Mouse (Mus musculus) erythroblast, embryonic 14.5 days (primary cell): ENCODE measurements around the gene Nfatc2ip. TPM values are rescaled to one million over a fixed set of nuclear protein-coding genes. Genes with fewer than 3 reads are reported as not detected.

Source experiments
- H3K27me3 ChIP-seq: 2 replicates; pipeline ENCODE4 v1.6.1; 2012; ENCODE audit warnings: inconsistent platforms; ENCODE audit not compliant: control insufficient read depth
- H3K36me3 ChIP-seq: 2 replicates; pipeline ENCODE4 v1.6.1; 2012; ENCODE audit warnings: mild to moderate bottlenecking, inconsistent platforms; ENCODE audit not compliant: control insufficient read depth
- H3K4me1 ChIP-seq: 2 replicates; pipeline ENCODE4 v1.6.1; 2012; ENCODE audit warnings: inconsistent platforms; ENCODE audit not compliant: control insufficient read depth
- H3K4me3 ChIP-seq: replicated peaks from 2 replicates; pipeline ENCODE3; 2012; ENCODE audit warnings: moderate library complexity, mild to moderate bottlenecking, inconsistent platforms
- H3K9me3 ChIP-seq: 2 replicates; pipeline ENCODE4 v1.6.1; 2012; ENCODE audit warnings: low read length, inconsistent platforms, mixed read lengths; ENCODE audit not compliant: control insufficient read depth
- GATA1 ChIP-seq: IDR thresholded peaks from 2 replicates; pipeline ENCODE4 v1.6.1; 2012; ENCODE audit warnings: low read length, inconsistent platforms, mixed read lengths
- TAL1 ChIP-seq: IDR thresholded peaks from 3 replicates; pipeline ENCODE4 v1.6.1; 2012; ENCODE audit warnings: low read length, inconsistent platforms, mixed read lengths
- polyA plus RNA-seq: library from polyadenylated mRNA; stranded (reverse); fragments of >175 nt; gene quantifications from 2 replicates; pipeline ENCODE4 v1.2.3, GENCODE M21; 2012

Nfatc2ip gene
- polyA plus RNA-seq, 1 experiment, result 0.39 TPM

DNA sequence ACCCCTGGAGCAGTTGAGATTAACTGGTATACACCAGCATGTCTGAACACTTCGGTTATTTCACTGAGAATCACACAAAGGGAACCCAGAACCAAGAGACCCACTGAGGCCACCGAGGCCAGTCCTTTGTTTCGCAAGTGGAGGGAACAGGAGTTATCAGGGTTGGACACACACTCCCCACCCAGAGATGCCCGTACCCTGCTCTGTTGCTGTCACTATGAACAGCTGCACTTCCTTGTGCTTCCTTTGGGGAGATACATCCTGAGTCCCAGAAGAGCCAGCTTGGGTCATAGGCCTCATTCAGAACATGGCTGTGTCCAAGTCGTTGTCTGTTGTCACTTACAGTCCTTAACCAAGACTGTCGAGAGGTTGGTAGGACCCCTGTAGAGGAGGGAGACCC lies 33.5 kb downstream of the Nfatc2ip start:
- H3K4me1 ChIP-seq, result peaks cover 20% of the 10 kb centered on the region

DNA sequence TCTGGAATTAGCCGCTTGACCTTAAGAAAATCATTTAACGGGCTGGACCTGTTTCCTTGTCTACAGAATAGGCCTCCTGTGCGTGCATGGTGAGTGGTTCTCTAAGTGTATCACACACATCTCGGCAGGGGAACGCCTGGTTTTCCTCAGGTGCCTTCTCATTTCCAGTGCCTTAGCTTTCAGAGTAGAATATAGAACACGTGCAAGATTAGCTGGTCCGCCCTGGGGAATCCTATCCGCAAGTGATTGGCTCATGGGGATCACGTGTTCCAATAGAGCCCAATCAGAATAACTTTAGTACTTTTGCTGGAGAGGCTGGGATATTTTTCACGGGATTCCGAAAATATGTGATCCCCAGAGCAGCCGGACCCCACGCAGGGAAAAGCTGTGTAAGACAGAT lies 37.5 kb downstream of the Nfatc2ip start:
- no peak overlapping the region for H3K4me3 ChIP-seq
- H3K27me3 ChIP-seq, result no peaks in the 10 kb centered on the region
- peaks cover 58% of the 10 kb centered on the region for H3K4me1 ChIP-seq
- TF ChIP-seq TAL1 (no peak), GATA1 (no peak)
- H3K9me3 ChIP-seq, result no peaks in the 10 kb centered on the region
- no peaks in the 10 kb centered on the region; the same call in 1 of the 2 replicates for H3K36me3 ChIP-seq

More for the DNA sequence above, 33.5 kb downstream of the Nfatc2ip start:
- Histone ChIP-seq H3K4me3 (no peak overlapping the region), H3K9me3 (no peaks in the 10 kb centered on the region), H3K27me3 (no peaks in the 10 kb centered on the region), H3K36me3 (peaks cover 5% of the 10 kb centered on the region)
- TF ChIP-seq GATA1, result no peak
- no peak for TF ChIP-seq TAL1

DNA sequence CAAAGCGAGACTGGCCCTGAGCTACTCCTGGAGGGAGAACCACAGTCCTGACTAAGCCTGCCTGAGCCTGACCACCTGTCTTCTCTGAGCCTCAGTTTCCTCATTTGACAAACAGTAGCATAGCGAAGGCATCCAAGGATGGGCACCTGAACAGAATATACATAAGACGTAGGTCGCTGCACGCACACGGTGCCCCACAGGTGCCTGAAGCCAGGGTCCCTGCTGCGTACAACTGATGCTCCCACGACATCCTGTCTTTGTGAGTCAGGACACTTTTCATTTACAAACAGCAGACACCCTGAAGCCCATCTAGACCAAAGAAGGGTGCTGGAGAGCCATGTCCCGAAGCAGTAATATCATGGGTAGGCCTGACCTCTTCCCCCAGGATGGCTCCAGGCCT lies 38.1 kb downstream of the Nfatc2ip start:
- Histone ChIP-seq H3K36me3 (no peaks in the 10 kb centered on the region), H3K4me1 (peaks cover 63% of the 10 kb centered on the region), H3K27me3 (no peaks in the 10 kb centered on the region), H3K9me3 (no peaks in the 10 kb centered on the region), H3K4me3 (no peak overlapping the region)
- no peak for TF ChIP-seq TAL1

DNA sequence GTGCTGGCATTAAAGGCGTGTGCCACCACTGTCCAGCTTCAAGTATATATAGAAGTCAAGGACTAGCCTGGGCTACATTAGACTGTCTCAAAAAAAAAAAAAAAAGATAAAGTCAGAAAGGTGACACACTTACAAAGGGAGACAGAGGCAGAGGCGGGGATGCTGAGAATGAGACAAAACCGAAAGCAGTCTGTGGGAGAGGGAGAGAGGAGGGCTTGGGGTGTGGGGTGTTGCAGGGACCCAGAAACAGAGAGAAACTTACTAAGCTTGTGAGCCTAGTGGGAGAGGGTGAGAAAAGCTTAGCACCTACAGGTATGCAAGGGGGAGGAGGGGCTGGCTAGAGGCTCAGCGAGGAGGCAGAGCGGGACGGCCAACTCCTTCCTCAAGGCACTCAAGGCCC lies 38.7 kb downstream of the Nfatc2ip start:
- TF ChIP-seq TAL1 (no peak), GATA1 (no peak)

DNA sequence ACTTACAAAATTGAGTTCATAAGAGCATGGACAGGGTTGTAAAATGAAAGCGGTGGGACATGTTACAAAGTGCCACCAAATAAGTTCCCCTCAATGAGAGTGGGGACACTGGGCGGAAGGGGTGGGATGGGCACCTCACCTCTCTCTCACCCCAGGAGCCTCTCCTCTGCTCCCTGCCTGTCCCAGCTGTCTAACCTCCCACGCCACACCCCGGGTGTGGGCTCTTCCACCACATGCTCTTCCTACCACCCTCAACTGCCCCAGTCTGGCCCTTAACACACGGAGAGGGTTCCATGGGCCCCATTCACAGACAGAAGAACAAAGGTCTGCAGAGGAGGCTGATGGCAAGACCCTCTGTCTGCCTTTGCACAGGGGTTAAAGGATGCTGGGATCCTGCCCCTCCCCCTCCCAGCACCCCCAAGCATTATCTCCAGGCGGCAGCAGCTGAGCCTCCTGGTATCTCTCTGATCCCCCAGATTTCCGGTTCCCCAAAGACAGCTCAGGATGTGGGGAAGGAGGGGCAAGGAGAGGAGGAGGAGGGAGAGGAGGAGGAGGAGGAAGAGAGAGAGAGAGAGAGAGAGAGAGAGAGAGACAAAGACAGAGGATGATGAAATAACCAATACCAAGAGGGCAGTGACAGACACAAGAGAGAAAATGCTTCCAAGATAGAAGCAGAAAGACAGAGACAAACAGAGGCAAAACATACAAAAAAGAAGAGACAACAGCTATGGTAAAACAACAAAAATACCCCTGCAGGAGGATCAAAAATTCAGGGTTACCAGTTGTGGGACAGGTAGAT lies 39.5 kb downstream of the Nfatc2ip start:
- no peaks in the 10 kb centered on the region for H3K36me3 ChIP-seq
- H3K4me3 ChIP-seq, result peak overlapping the region; percentile 36
- no peaks in the 10 kb centered on the region for H3K9me3 ChIP-seq
- H3K27me3 ChIP-seq, result no peaks in the 10 kb centered on the region
- TF ChIP-seq GATA1, result peak; percentile 24; the same call in 1 of the 2 replicates
- peak; percentile 29; the same call in 2 of the 3 replicates for TF ChIP-seq TAL1
- peaks cover 56% of the 10 kb centered on the region for H3K4me1 ChIP-seq

More for the DNA sequence above, 38.7 kb downstream of the Nfatc2ip start:
- H3K4me1 ChIP-seq, result peaks cover 60% of the 10 kb centered on the region
- H3K4me3 ChIP-seq, result no peak overlapping the region
- no peaks in the 10 kb centered on the region for H3K27me3 ChIP-seq
- H3K9me3 ChIP-seq, result no peaks in the 10 kb centered on the region
- no peaks in the 10 kb centered on the region for H3K36me3 ChIP-seq

DNA sequence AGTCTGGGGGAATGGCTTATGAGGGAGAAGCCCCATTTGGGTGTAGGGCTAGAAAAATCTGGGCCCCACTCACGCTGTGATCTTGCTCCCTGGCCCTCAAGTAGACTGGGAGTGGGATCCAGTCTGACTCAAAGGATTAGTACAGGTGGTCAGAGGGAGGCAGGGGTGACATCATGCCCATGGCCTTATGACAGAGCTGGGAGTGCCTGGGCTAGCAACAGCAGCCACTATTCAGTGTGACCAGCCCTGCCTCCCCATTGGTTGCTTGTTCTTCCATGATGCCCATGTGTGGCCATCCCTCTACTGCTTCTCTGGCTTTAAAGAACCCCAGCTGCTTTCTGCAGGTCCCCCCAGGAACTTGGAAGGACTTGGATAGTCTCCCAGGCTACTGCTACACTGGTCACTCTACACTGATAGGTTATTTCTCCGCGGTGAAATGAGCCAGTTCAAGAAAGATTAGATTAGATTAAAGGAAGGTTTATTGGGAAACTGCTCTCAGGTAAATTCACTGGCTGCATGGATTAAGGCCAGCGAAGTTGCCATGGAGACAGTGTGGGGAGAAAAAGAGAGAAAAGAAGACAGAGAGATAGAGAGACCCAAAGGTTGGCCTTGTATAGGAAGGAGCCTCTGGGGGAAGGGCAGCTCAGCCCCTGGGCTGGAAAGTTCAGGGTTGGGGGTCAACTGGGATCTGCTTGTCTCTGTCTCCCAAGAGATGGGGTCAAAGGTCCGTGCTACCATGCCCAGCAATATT lies 40.5 kb downstream of the Nfatc2ip start:
- Histone ChIP-seq H3K4me3 (no peak overlapping the region), H3K27me3 (no peaks in the 10 kb centered on the region), H3K4me1 (peaks cover 56% of the 10 kb centered on the region), H3K36me3 (no peaks in the 10 kb centered on the region), H3K9me3 (no peaks in the 10 kb centered on the region)
- no peak for TF ChIP-seq TAL1
- TF ChIP-seq GATA1, result no peak

DNA sequence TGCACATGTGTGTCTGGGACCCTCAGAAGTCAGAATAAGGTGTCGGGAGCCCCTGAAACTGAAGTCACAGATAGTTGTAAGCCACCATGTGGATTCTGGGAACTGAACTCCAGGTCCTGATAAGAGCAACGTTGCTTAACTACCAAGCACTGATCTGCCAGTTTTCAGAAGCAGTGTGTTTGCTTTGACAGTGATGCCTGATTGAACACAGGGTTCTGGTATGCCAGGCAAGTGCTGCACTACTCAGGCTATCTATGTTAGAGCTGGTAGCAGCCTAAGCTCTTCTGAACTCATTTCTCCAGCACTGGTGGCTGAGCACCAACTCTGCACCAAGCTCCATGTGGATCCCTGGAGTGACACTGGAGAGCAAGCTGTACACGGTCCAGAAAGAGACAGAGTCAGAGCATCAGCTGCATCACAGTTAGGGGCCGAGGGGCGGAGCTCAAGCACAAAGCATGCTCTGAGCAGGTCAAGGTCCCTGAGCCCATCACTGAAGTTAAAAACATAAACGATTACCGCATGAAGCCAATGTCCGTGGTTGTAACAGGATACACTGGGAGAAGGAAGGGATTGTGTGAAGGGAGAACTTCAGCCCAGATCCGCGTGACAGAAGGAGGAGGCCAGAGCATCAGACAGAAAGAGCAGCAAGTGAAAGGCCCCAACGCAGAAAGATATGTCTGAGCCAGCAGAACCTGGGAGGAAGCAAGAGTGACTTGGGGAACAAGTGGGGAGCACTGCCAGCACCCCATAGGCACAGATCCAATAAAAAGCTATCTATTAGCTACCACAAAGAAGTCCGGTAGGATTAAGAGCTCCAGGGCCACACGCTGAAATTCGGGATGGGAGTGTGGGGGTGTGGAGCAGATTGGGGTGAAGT lies 41.6 kb downstream of the Nfatc2ip start:
- H3K4me1 ChIP-seq, result peaks cover 56% of the 10 kb centered on the region
- TF ChIP-seq GATA1 (no peak), TAL1 (no peak)
- H3K27me3 ChIP-seq, result no peaks in the 10 kb centered on the region
- H3K36me3 ChIP-seq, result no peaks in the 10 kb centered on the region
- no peaks in the 10 kb centered on the region for H3K9me3 ChIP-seq
- no peak overlapping the region for H3K4me3 ChIP-seq

DNA sequence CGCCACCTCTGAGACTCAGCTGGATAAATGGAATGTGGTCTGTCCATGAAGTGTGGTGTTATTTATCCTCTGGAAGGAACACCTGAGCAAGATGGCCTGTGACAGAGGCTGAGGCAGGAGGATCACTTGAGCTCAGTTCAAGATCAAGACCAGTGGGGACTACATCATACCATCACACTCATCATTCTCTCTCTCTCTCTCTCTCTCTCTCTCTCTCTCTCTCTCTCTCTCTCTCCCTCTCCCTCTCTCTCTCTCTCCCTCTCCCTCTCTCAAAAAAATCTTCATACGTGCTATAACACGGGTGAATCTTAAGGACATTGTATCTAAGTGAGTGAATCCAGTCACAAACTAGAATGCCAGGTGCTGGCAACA lies 42.6 kb downstream of the Nfatc2ip start:
- no peaks in the 10 kb centered on the region for H3K9me3 ChIP-seq
- H3K36me3 ChIP-seq, result no peaks in the 10 kb centered on the region
- H3K4me3 ChIP-seq, result no peak overlapping the region
- TF ChIP-seq TAL1 (no peak), GATA1 (no peak)
- no peaks in the 10 kb centered on the region for H3K27me3 ChIP-seq
- H3K4me1 ChIP-seq, result peaks cover 55% of the 10 kb centered on the region
